Mouse (Mus musculus) bone marrow macrophage, adult 2 months (primary cell): ENCODE data around the gene AI837181.

Experiments used
- CTCF ChIP-seq: IDR thresholded peaks from 2 replicates; pipeline ENCODE4 v1.5.1; 2012; ENCODE audit warnings: low read depth, mild to moderate bottlenecking, low read length, moderate library complexity
- POLR2A ChIP-seq: IDR thresholded peaks from 2 replicates; pipeline ENCODE4 v1.6.1; 2012; ENCODE audit warnings: mild to moderate bottlenecking, low read depth, low read length, borderline replicate concordance

DNA sequence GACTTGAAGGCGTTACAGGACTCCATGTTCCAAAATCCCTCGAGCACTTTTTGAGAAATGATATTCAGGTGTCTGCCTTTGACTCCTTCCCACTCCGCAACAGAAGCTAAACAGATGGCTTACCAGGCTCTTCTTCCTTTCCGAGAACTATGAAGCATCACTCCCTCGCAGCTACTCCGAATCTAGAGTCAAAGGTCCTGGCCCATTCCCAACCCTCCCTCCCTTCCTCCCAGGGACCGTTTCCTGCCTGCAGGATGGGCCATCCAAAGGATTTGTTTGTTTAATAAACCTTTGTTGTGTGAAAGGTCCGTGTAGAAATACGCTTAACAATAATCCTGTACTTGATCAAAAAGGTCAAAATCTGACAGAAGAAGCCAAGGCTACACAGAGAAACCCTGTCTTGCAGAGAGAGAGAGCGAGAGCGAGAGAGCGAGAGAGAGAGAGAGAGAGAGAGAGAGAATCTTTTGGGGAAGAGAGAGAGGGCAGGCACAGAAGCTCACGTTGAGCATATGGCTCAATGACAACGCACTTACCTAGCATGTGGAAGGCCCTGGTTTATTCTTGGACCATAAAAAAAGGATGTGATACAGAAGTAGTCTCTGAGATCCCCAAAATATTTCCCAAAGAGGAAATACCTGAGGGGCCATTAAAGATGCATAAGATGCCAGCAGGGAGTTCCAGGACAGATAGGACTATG is 33.0 kb downstream of the AI837181 start, which contains the start of gene Ccdc85b:
- TF ChIP-seq CTCF: 0 out of 2 replicates have a peak, but pooled peaks have one; percentile 19
- no peak for TF ChIP-seq POLR2A
